In genomic region chr15:25623556-25624180, GRCm38 (mm10) we compare ENCODE assay signal across 8 mouse cellular contexts. TPM values are rescaled to one million over a fixed set of nuclear protein-coding genes. Genes with fewer than 3 reads are reported as not detected.
DNase-seq lines count a peak whose midpoint lies in the region; ATAC-seq and TF ChIP-seq lines count a peak whose summit lies in the region.

No protein-coding gene starts in this region.

- TF ChIP-seq POLR2A in small intestine, adult 2 months (IDR thresholded peaks at IDR 0.05; ENCODE audit: low read depth, low read length), result no peak

- ATAC-seq in lung, postnatal 0 days, result no peak
- ATAC-seq in forebrain, embryonic 11.5 days (replicated peaks; ENCODE audit: low FRiP score), result no peak
- ATAC-seq in limb, embryonic 13.5 days (ENCODE audit: low FRiP score, low read depth), result no peak

- WGBS in lung, postnatal 0 days, result 4% methylated on average over 9 of the region's 9 CpGs
- WGBS in forebrain, embryonic 11.5 days, result 9% methylated on average over 9 of the region's 9 CpGs
- WGBS in limb, embryonic 13.5 days, result 8% methylated on average over 9 of the region's 9 CpGs
- 5% methylated on average over 9 of the region's 9 CpGs for WGBS in small intestine, adult 2 months

- TF ChIP-seq CTCF in lung, postnatal 0 days (IDR thresholded peaks at IDR 0.05), result no peak
- no peak for TF ChIP-seq CTCF in small intestine, adult 2 months (IDR thresholded peaks at IDR 0.05; ENCODE audit: extremely low read depth, insufficient read length, insufficient replicate concordance, low read depth, low read length)

- H3K27me3 ChIP-seq in lung, postnatal 0 days (replicated peaks; ENCODE audit: insufficient read depth, low read length), result no peaks in the 10 kb centered on the region
- H3K27me3 ChIP-seq in forebrain, embryonic 11.5 days (ENCODE audit: control insufficient read depth, insufficient read depth, low read length), result peaks cover 10% of the 10 kb centered on the region; the same call in 1 of the 2 replicates
- H3K27me3 ChIP-seq in limb, embryonic 13.5 days, result no peaks in the 10 kb centered on the region
- H3K27me3 ChIP-seq in small intestine, adult 2 months (ENCODE audit: control insufficient read depth, insufficient read depth, low read length), result no peaks in the 10 kb centered on the region

- H3K4me1 ChIP-seq in lung, postnatal 0 days (ENCODE audit: insufficient read depth, low read depth, low read length), result peaks cover 24% of the 10 kb centered on the region
- H3K4me1 ChIP-seq in forebrain, embryonic 11.5 days (replicated peaks; ENCODE audit: control insufficient read depth, insufficient read depth, low read length), result peaks cover 1% of the 10 kb centered on the region; the same call in 1 of the 2 replicates
- peaks cover 47% of the 10 kb centered on the region for H3K4me1 ChIP-seq in limb, embryonic 13.5 days
- peaks cover 14% of the 10 kb centered on the region; the same call in 1 of the 2 replicates for H3K4me1 ChIP-seq in small intestine, adult 2 months (ENCODE audit: control insufficient read depth, insufficient read depth, insufficient read length, low read length)

- H3K27ac ChIP-seq in lung, postnatal 0 days (ENCODE audit: low read length), result peak overlapping the region; percentile 95
- no peak overlapping the region for H3K27ac ChIP-seq in forebrain, embryonic 11.5 days (ENCODE audit: low read depth, low read length)
- peak overlapping the region; percentile 87 for H3K27ac ChIP-seq in limb, embryonic 13.5 days
- H3K27ac ChIP-seq in small intestine, adult 2 months (ENCODE audit: insufficient read depth, low read depth, low read length), result peak overlapping the region; percentile 79

- H3K9me3 ChIP-seq in lung, postnatal 0 days (ENCODE audit: low read length), result no peaks in the 10 kb centered on the region
- no peaks in the 10 kb centered on the region; the same call in 1 of the 2 replicates for H3K9me3 ChIP-seq in forebrain, embryonic 11.5 days (ENCODE audit: control insufficient read depth, low read length)
- no peaks in the 10 kb centered on the region for H3K9me3 ChIP-seq in limb, embryonic 13.5 days

- no peak for TF ChIP-seq EP300 in lung, postnatal 0 days (IDR thresholded peaks at IDR 0.05)

- peak overlapping the region; percentile 77 for H3K9ac ChIP-seq in lung, postnatal 0 days (replicated peaks; ENCODE audit: low read depth)
- peak overlapping the region; percentile 76 for H3K9ac ChIP-seq in forebrain, embryonic 11.5 days (ENCODE audit: low read length)
- H3K9ac ChIP-seq in limb, embryonic 13.5 days, result peak overlapping the region; percentile 93

- H3K36me3 ChIP-seq in lung, postnatal 0 days (ENCODE audit: insufficient read depth, low read length), result no peaks in the 10 kb centered on the region
- H3K36me3 ChIP-seq in forebrain, embryonic 11.5 days (ENCODE audit: control insufficient read depth, insufficient read depth, low read length), result no peaks in the 10 kb centered on the region
- H3K36me3 ChIP-seq in limb, embryonic 13.5 days, result 0 out of 2 replicates have a peak, but pooled peaks cover 9% of the 10 kb centered on the region
- no peaks in the 10 kb centered on the region for H3K36me3 ChIP-seq in small intestine, adult 2 months (ENCODE audit: control insufficient read depth, insufficient read depth, low read length)

- H3K4me2 ChIP-seq in lung, postnatal 0 days (replicated peaks; ENCODE audit: low read depth, low read length), result peak overlapping the region; percentile 73
- H3K4me2 ChIP-seq in forebrain, embryonic 11.5 days (ENCODE audit: low read depth, low read length, severe bottlenecking), result peak overlapping the region; percentile 95
- peak overlapping the region; percentile 75 for H3K4me2 ChIP-seq in limb, embryonic 13.5 days (replicated peaks)

- H3K4me3 ChIP-seq in lung, postnatal 0 days (ENCODE audit: low read depth, low read length), result peak overlapping the region; percentile 73
- peak overlapping the region; percentile 74 for H3K4me3 ChIP-seq in forebrain, embryonic 11.5 days (ENCODE audit: low read depth, low read length)
- H3K4me3 ChIP-seq in limb, embryonic 13.5 days, result peak overlapping the region; percentile 89
- peak overlapping the region; percentile 84 for H3K4me3 ChIP-seq in small intestine, adult 2 months (ENCODE audit: low read depth, low read length)

- DNase-seq in lung, postnatal 0 days (ENCODE audit: low spot score), result peak; percentile 39
- DNase-seq in lung, postnatal 4 days, result no peak
- no peak for DNase-seq in forebrain, embryonic 11.5 days (ENCODE audit: low spot score)
- DNase-seq in right cerebral cortex, adult 18-20 months, result no peak
- DNase-seq in right cerebral cortex, postnatal 36 days (ENCODE audit: low spot score in 2 of 2), result no peak
- no peak for DNase-seq in ovary, postnatal 10 days (ENCODE audit: low spot score)

RNA-seq across cellular contexts. Expression of gene Myo10, which starts 1.3 kb away (rescaled TPM):
- polyA plus RNA-seq in lung, postnatal 0 days (2015; fragmentation: Nextera tagmentation; extraction: Ambion mirVana), result 17.3 and 20.2 TPM in 2 replicates
- 72.6 and 72.7 TPM in 2 replicates for polyA plus RNA-seq in forebrain, embryonic 11.5 days (2014; fragmentation: Nextera tagmentation; extraction: Ambion mirVana)
- 30.3 and 32.3 TPM in 2 replicates for polyA plus RNA-seq in limb, embryonic 13.5 days (2015; fragmentation: Nextera tagmentation; extraction: Ambion mirVana)
- polyA plus RNA-seq in small intestine, adult 2 months (2012; rRNA removed), result 14.1 and 20.8 TPM in 2 replicates
